Mouse (Mus musculus) gastrocnemius, adult 2 months (tissue): ENCODE measurements at regions not wholly inside any gene's neighbourhood (a gene's known extent, or its start where the extent isn't known, plus 50 kb on each side); places are given as distances from the start of the nearest gene placed in this dataset.

Experiments used
- DNase-seq: peaks from one replicate; pipeline ENCODE4 v3.0.0; 2022
- H3K27ac ChIP-seq: fragments of 200-600 bp; 2 replicates; pipeline ENCODE4 v1.8.1; 2022; ENCODE audit warnings: mild to moderate bottlenecking
- H3K4me3 ChIP-seq: fragments of 200-600 bp; 2 replicates; pipeline ENCODE4 v1.8.1; 2022; ENCODE audit warnings: mild to moderate bottlenecking, moderate library complexity
- CTCF ChIP-seq: fragments of 200-600 bp; IDR thresholded peaks from 2 replicates; pipeline ENCODE4 v1.8.1; 2022; ENCODE audit warnings: antibody characterized with exemption, mild to moderate bottlenecking, moderate library complexity
- intact Hi-C: fragments of 180-260 bp; cut with DNase I; formaldehyde crosslinking; loops from one replicate; pipeline ENCODE4 v1.15.1; 2025

GRCm38 (mm10) chr19:57541693-57542314, 69.0 kb upstream of the Atrnl1 start:
- no peak overlapping the region for H3K27ac ChIP-seq
- TF ChIP-seq CTCF: no peak
- intact Hi-C loops: no loop called here
- no peak overlapping the region for H3K4me3 ChIP-seq
- DNase-seq: no peak

GRCm38 (mm10) chr19:57542506-57542905, 68.3 kb upstream of the Atrnl1 start:
- no peak overlapping the region for H3K27ac ChIP-seq
- TF ChIP-seq CTCF: no peak
- H3K4me3 ChIP-seq: no peak overlapping the region
- DNase-seq: no peak
- intact Hi-C loops: no loop called here

GRCm38 (mm10) chr19:57543681-57544214, 67.1 kb upstream of the Atrnl1 start:
- intact Hi-C loops: no loop called here
- Histone ChIP-seq H3K4me3 (peak overlapping the region; percentile 59), H3K27ac (peak overlapping the region; percentile 2; the same call in 1 of the 2 replicates)
- peak; percentile 58 for DNase-seq
- TF ChIP-seq CTCF: peak; percentile 58

GRCm38 (mm10) chr19:57544229-57544879, 66.5 kb upstream of the Atrnl1 start:
- TF ChIP-seq CTCF: no peak
- intact Hi-C loops: no loop called here
- DNase-seq: no peak
- no peak overlapping the region for H3K27ac ChIP-seq
- no peak overlapping the region for H3K4me3 ChIP-seq

- Histone ChIP-seq H3K4me3 (no peak overlapping the region), H3K27ac (no peak overlapping the region)
- DNase-seq: no peak
- no peak for TF ChIP-seq CTCF
- intact Hi-C loops: no loop called here
Measured at GRCm38 (mm10) chr19:57545071-57545470, 65.8 kb upstream of the Atrnl1 start.

GRCm38 (mm10) chr19:57546039-57546438, 64.8 kb upstream of the Atrnl1 start:
- H3K27ac ChIP-seq: no peak overlapping the region

GRCm38 (mm10) chr19:57546519-57546918, 64.3 kb upstream of the Atrnl1 start:
- no peak overlapping the region for H3K4me3 ChIP-seq
- no peak for TF ChIP-seq CTCF
- H3K27ac ChIP-seq: no peak overlapping the region
- intact Hi-C loops: no loop called here
- DNase-seq: no peak

More at GRCm38 (mm10) chr19:57546039-57546438, 64.8 kb upstream of the Atrnl1 start:
- TF ChIP-seq CTCF: no peak
- intact Hi-C loops: no loop called here
- H3K4me3 ChIP-seq: no peak overlapping the region
- no peak for DNase-seq

- intact Hi-C loops: no loop called here
- no peak for TF ChIP-seq CTCF
- DNase-seq: no peak
- no peak overlapping the region for H3K27ac ChIP-seq
- H3K4me3 ChIP-seq: no peak overlapping the region
Measured at GRCm38 (mm10) chr19:57548093-57548492, 62.7 kb upstream of the Atrnl1 start.

GRCm38 (mm10) chr19:57548661-57549060, 62.2 kb upstream of the Atrnl1 start:
- H3K27ac ChIP-seq: no peak overlapping the region
- H3K4me3 ChIP-seq: no peak overlapping the region
- no peak for DNase-seq
- no peak for TF ChIP-seq CTCF
- intact Hi-C loops: no loop called here

GRCm38 (mm10) chr19:57552964-57553740, 57.7 kb upstream of the Atrnl1 start:
- no peak for TF ChIP-seq CTCF
- intact Hi-C loops: no loop called here
- H3K4me3 ChIP-seq: no peak overlapping the region
- H3K27ac ChIP-seq: no peak overlapping the region
- no peak for DNase-seq

- Histone ChIP-seq H3K4me3 (no peak overlapping the region), H3K27ac (no peak overlapping the region)
- intact Hi-C loops: no loop called here
- TF ChIP-seq CTCF: no peak
- no peak for DNase-seq
Measured at GRCm38 (mm10) chr19:57554086-57554485, 56.7 kb upstream of the Atrnl1 start.

- TF ChIP-seq CTCF: no peak
- intact Hi-C loops: no loop called here
- no peak overlapping the region for H3K4me3 ChIP-seq
- no peak overlapping the region for H3K27ac ChIP-seq
- DNase-seq: no peak
Measured at GRCm38 (mm10) chr19:57555313-57555712, 55.5 kb upstream of the Atrnl1 start.

GRCm38 (mm10) chr19:57558420-57558967, 52.3 kb upstream of the Atrnl1 start:
- H3K27ac ChIP-seq: no peak overlapping the region
- intact Hi-C loops: no loop called here
- TF ChIP-seq CTCF: no peak
- no peak overlapping the region for H3K4me3 ChIP-seq
- DNase-seq: no peak
